Mouse (Mus musculus) thymus, postnatal 25 days (tissue): ENCODE measurements around the gene Acox1.

Experiments
- DNase-seq: peaks from one replicate; pipeline ENCODE4 v3.0.0; 2022

Gene Acox1

DNA sequence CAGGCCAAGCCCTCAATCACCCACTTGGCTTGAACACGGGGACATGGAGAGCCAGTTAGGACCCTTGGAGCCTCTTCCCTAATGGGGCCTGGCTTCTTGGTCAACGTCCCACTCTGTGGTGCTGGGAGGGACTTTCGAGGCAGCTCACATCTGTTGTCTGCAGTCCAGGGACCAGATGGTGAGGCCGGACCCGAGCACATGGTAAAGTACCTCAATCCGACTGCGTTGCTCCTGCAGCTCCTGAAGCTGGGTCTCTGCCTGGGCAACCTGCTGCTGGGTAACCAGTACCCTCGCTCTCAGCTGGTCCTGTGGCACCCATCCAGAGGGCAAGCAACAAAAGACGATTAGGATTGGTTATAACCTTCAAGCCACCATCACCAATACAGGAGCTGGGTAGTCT, 70.9 kb downstream of the Acox1 start:
- DNase-seq = no peak

DNA sequence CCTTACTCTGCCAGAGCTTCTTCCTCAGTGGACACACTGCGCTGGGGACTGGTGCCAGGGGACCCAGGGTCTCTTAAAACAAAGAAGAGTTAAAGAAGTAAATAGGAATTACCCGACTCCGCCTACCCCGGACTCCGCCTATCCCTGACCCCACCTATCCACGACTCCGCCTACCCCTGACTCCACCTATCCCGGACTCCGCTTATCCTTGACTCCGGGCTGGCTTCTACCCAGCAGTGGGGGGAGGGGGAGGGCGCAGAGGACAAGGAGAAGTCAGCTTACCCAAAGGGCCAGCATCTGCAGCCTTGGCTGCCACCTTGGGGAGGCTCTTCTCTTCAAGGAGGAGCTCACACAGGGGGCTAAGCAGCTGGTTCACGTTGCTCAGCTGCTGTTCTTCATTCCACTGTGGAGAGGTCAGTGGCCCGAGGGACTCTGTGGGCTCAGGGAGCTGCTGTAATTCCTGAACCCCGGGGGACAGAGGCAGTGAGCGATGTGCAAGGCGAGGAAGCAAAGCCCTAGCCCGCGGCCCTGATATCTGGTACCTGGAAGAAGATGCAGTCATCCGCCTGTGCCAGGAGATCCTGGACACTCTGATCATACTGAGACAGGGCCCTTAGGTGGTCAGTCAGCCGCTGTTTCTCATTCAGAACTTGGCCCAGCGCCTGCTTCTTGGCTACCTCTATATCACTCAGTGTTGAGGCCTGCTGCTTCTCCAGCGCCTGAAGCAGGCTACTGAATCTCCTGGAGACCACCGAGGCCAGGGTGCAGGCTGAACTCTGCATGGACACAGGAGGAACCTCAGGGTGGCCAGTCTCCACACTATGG, 71.5 kb downstream of the Acox1 start, which contains the start of gene Trim47:
Trim47 (minus strand) TSS at position 55 of the 825 bp plus-strand sequence.
- DNase-seq = no peak

DNA sequence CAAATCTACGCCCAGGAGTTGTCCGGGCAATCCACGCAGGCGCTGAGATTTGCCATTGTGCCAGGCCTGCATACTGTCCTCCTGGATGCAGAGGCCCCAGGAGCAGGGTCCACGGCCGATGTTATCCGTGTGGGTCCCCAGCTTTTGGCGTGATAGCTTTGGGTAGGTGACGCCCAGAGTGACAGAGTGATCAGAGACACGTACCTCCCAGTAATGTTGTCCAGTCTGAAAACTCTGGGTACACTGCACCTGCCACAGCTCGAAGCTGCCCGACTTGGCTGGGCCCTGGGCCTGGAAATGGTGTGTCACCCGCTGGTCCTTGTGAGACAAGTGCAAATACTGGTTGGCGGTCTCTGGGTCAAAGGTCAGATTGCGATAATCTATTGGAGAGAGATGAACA, 72.6 kb downstream of the Acox1 start:
- no peak for DNase-seq
